Mouse (Mus musculus) forebrain, embryonic 11.5 days (tissue): Measurements from ENCODE around the gene Fbxl5. TPM values are rescaled to one million over a fixed set of nuclear protein-coding genes. Genes with fewer than 3 reads are reported as not detected.

ENCODE experiments used
- ATAC-seq: fragments of 200-750 bp; cut with Nextera tagmentation; replicated peaks from 2 replicates; pipeline ENCODE4 v1.8.0; 2017; ENCODE audit warnings: moderate TSS enrichment; ENCODE audit not compliant: low FRiP score
- DNase-seq: peaks from one replicate; pipeline ENCODE4 v3.0.0-alpha.2; 2017; ENCODE audit warnings: low spot score
- H3K27ac ChIP-seq: fragments of 300-500 bp; sonication (generic); 2 replicates; pipeline ENCODE4 v1.5.1; 2014; ENCODE audit warnings: low read depth, low read length
- H3K27me3 ChIP-seq: fragments of 300-500 bp; sonication (generic); 2 replicates; pipeline ENCODE4 v1.6.1; 2014; ENCODE audit warnings: mild to moderate bottlenecking, low read length, mixed read lengths; ENCODE audit not compliant: control insufficient read depth, insufficient read depth
- H3K36me3 ChIP-seq: fragments of 300-500 bp; sonication (generic); 2 replicates; pipeline ENCODE4 v1.6.1; 2014; ENCODE audit warnings: mild to moderate bottlenecking, low read length, moderate library complexity, mixed read lengths; ENCODE audit not compliant: control insufficient read depth, insufficient read depth
- H3K4me1 ChIP-seq: fragments of 300-500 bp; sonication (generic); replicated peaks from 2 replicates; pipeline ENCODE4 v1.6.1; 2014; ENCODE audit warnings: low read length, mixed read lengths; ENCODE audit not compliant: control insufficient read depth, insufficient read depth
- H3K4me2 ChIP-seq: fragments of 300-500 bp; sonication (generic); 2 replicates; pipeline ENCODE4 v1.6.1; 2014; ENCODE audit warnings: low read depth, mild to moderate bottlenecking, low read length, moderate library complexity, mixed read lengths; ENCODE audit not compliant: severe bottlenecking
- H3K4me3 ChIP-seq: fragments of 300-500 bp; sonication (generic); 2 replicates; pipeline ENCODE4 v1.5.1; 2014; ENCODE audit warnings: low read depth, low read length
- H3K9ac ChIP-seq: fragments of 300-500 bp; sonication (generic); 2 replicates; pipeline ENCODE4 v1.6.1; 2014; ENCODE audit warnings: low read length
- H3K9me3 ChIP-seq: fragments of 300-500 bp; sonication (generic); 2 replicates; pipeline ENCODE4 v1.6.1; 2016; ENCODE audit warnings: low read length, mixed read lengths; ENCODE audit not compliant: control insufficient read depth
- WGBS: fragments of 180-500 bp; shearing (Covaris S2); extraction: QIAGEN DNeasy Blood & Tissue Kit; methylation state at CpG from one replicate; pipeline ENCODE4 v1.1.7; 2014; 5-methylcytosine and 5-hydroxymethylcytosine counted together
- polyA plus RNA-seq: library from polyadenylated mRNA; unstranded; fragments of >200 nt; fragmentation: Nextera tagmentation; extraction: Ambion mirVana; gene quantifications from 2 replicates; pipeline ENCODE4 v1.2.1, GENCODE M21; 2014

Gene Fbxl5
- polyA plus RNA-seq, 1 experiment from 2014 or later: 69.1 TPM

DNA sequence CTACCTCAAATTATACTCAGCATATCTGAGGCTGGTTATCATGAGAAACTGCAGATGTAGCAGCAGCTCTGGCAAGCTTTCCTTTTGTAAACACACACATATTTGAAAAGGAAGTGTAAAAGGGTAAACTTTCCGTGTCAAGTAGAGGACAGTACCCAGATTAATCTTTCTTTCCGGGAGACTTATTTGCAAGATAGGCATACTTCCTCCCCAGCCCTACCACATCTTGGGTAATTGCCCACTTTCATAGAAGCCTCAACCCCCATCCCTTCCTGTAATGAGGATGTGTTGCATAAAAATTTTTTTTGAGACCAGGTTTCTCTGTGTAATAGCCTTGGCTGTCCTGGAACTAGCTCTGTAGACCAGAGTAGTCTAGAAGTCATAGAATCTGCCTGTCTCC, 34.3 kb upstream of the Fbxl5 start:
- no peaks in the 10 kb centered on the region for H3K36me3 ChIP-seq
- no peaks in the 10 kb centered on the region for H3K4me1 ChIP-seq
- H3K9me3 ChIP-seq: no peaks in the 10 kb centered on the region
- DNase-seq (no peak), ATAC-seq (no peak)
- H3K4me3 ChIP-seq: no peak overlapping the region
- WGBS: 86% methylated on average over 2 of the region's 2 CpGs
- no peaks in the 10 kb centered on the region for H3K27me3 ChIP-seq
- H3K27ac ChIP-seq: no peak overlapping the region
- no peak overlapping the region for H3K9ac ChIP-seq
- H3K4me2 ChIP-seq: no peak overlapping the region

GRCm38 (mm10) chr5:43853868-43854488, 32.5 kb upstream of the Fbxl5 start:
- H3K27ac ChIP-seq: no peak overlapping the region
- H3K4me3 ChIP-seq: no peak overlapping the region
- no peaks in the 10 kb centered on the region for H3K4me1 ChIP-seq
- H3K27me3 ChIP-seq: no peaks in the 10 kb centered on the region
- 86% methylated on average over 7 of the region's 7 CpGs for WGBS
- no peaks in the 10 kb centered on the region for H3K36me3 ChIP-seq
- DNase-seq (no peak), ATAC-seq (no peak)
- no peak overlapping the region for H3K9ac ChIP-seq
- H3K9me3 ChIP-seq: no peaks in the 10 kb centered on the region
- no peak overlapping the region for H3K4me2 ChIP-seq

DNA sequence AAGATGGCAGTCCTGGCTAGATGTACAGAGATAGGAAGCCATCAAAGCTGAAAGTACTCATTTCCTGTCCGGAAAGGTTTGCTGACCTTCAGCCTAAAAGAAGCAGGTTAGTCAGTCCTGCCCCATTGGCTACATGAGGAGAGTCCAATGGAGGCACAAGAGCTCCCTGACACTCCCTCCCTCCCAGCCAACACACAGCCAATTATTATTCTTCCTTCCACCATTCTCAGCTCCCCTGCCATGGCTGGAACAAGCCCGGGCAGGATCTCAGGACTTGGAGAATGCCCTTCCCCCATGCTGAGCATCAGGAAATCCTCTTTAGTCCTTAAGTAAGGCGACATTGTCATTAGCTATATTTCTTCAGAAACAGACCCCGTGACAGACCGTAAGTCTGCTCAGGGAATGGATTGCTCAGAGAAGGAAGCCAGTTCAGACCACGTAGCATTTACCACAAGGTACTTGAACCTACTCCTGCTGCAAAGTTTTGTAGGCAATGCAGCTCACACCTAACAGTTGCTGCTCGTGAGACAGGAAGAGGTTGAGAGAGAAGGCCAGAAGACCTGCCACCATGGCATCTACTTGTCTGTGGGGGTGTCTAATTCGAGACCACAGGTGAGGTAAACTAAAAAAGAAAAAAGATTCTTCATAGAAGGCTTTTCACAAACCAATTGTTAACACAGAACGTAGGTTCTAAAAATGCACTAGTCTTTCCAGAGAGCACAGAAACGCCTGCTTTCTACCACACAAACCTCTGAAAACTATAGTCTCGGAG, 31.8 kb upstream of the Fbxl5 start:
- no peak overlapping the region for H3K4me2 ChIP-seq
- no peak for ATAC-seq
- DNase-seq: no peak
- WGBS: 77% methylated on average over 11 of the region's 11 CpGs
- H3K9me3 ChIP-seq: no peaks in the 10 kb centered on the region
- H3K4me1 ChIP-seq: no peaks in the 10 kb centered on the region
- H3K9ac ChIP-seq: no peak overlapping the region
- H3K4me3 ChIP-seq: no peak overlapping the region
- no peaks in the 10 kb centered on the region for H3K36me3 ChIP-seq
- no peak overlapping the region for H3K27ac ChIP-seq
- H3K27me3 ChIP-seq: no peaks in the 10 kb centered on the region

GRCm38 (mm10) chr5:43848275-43848674, 26.8 kb upstream of the Fbxl5 start:
- no peak for DNase-seq
- H3K4me3 ChIP-seq: no peak overlapping the region
- no peaks in the 10 kb centered on the region for H3K27me3 ChIP-seq
- H3K9ac ChIP-seq: no peak overlapping the region
- ATAC-seq: no peak
- WGBS: 94% methylated on average over 3 of the region's 3 CpGs
- no peaks in the 10 kb centered on the region for H3K9me3 ChIP-seq
- no peak overlapping the region for H3K27ac ChIP-seq
- H3K4me2 ChIP-seq: no peak overlapping the region
- no peaks in the 10 kb centered on the region for H3K4me1 ChIP-seq
- H3K36me3 ChIP-seq: no peaks in the 10 kb centered on the region

DNA sequence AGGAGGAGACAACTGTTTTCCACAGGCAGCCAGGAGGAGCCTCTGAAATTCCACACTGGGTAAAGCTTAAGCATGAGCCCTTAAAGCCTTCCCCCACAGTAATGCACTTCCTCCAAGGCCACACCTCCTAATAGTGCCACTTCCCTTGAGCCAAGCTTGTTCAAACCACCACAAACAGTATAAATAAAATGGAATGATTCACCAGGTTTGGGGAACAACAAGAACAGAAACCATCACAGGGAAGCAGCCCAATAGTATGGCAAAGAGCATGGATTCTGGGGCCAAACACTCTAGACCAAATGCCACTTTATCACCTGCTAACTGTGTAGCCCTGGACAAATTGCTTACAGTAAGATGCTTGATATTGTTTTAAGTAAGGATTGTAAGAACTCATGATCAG, 26.1 kb upstream of the Fbxl5 start:
- Histone ChIP-seq H3K9me3 (no peaks in the 10 kb centered on the region), H3K4me3 (no peak overlapping the region), H3K36me3 (no peaks in the 10 kb centered on the region), H3K9ac (no peak overlapping the region), H3K4me1 (no peaks in the 10 kb centered on the region), H3K4me2 (no peak overlapping the region), H3K27me3 (no peaks in the 10 kb centered on the region), H3K27ac (no peak overlapping the region)
- DNase-seq (no peak), ATAC-seq (no peak)

GRCm38 (mm10) chr5:43846227-43846626, 24.8 kb upstream of the Fbxl5 start:
- DNase-seq: no peak
- 22% methylated on average over 2 of the region's 2 CpGs for WGBS

GRCm38 (mm10) chr5:43845646-43846045, 24.2 kb upstream of the Fbxl5 start:
- 83% methylated on average over 1 of the region's 1 CpGs for WGBS
- H3K27me3 ChIP-seq: no peaks in the 10 kb centered on the region
- H3K9ac ChIP-seq: no peak overlapping the region
- ATAC-seq (no peak), DNase-seq (no peak)
- H3K27ac ChIP-seq: no peak overlapping the region
- no peaks in the 10 kb centered on the region for H3K36me3 ChIP-seq
- H3K9me3 ChIP-seq: no peaks in the 10 kb centered on the region
- H3K4me3 ChIP-seq: no peak overlapping the region
- no peak overlapping the region for H3K4me2 ChIP-seq
- H3K4me1 ChIP-seq: no peaks in the 10 kb centered on the region

More at GRCm38 (mm10) chr5:43846227-43846626, 24.8 kb upstream of the Fbxl5 start:
- ATAC-seq: no peak
- H3K9me3 ChIP-seq: no peaks in the 10 kb centered on the region
- H3K4me3 ChIP-seq: no peak overlapping the region
- no peak overlapping the region for H3K9ac ChIP-seq
- no peak overlapping the region for H3K4me2 ChIP-seq
- no peaks in the 10 kb centered on the region for H3K4me1 ChIP-seq
- no peak overlapping the region for H3K27ac ChIP-seq
- no peaks in the 10 kb centered on the region for H3K27me3 ChIP-seq
- H3K36me3 ChIP-seq: no peaks in the 10 kb centered on the region

- Histone ChIP-seq H3K27me3 (no peaks in the 10 kb centered on the region), H3K4me3 (no peak overlapping the region), H3K9me3 (no peaks in the 10 kb centered on the region), H3K36me3 (no peaks in the 10 kb centered on the region), H3K9ac (no peak overlapping the region), H3K4me2 (no peak overlapping the region), H3K4me1 (no peaks in the 10 kb centered on the region), H3K27ac (no peak overlapping the region)
- ATAC-seq (no peak), DNase-seq (no peak)
- WGBS: 94% methylated on average over 5 of the region's 5 CpGs
Measured at GRCm38 (mm10) chr5:43845083-43845482, 23.6 kb upstream of the Fbxl5 start.
